Mouse (Mus musculus) retina, postnatal 7 days (tissue): ENCODE data around the gene Podn.
A peak's percentile ranks its signal among the peaks of the same experiment; 100 is the strongest.
"Not testable (repeated sequence)": the region's sequence is repeated elsewhere in the genome, so short reads cannot be mapped to it uniquely, and the experiment has no call there.

ENCODE experiments used
- DNase-seq: peaks from one replicate; pipeline ENCODE4 v3.0.0-alpha.2; 2012; ENCODE audit warnings: low read depth, low spot score

The Podn gene

GRCm38 (mm10) chr4:108079191-108079590, 17.1 kb downstream of the Podn start:
- not testable (repeated sequence) for DNase-seq

GRCm38 (mm10) chr4:108077224-108077955, 18.9 kb downstream of the Podn start:
- no peak for DNase-seq

- no peak for DNase-seq
Measured at GRCm38 (mm10) chr4:108074204-108074823, 21.9 kb downstream of the Podn start.

- DNase-seq: no peak
Measured at GRCm38 (mm10) chr4:108072086-108072485, 24.2 kb downstream of the Podn start.

- peak; percentile 84 for DNase-seq
Measured at GRCm38 (mm10) chr4:108071235-108071901, 24.9 kb downstream of the Podn start.

- no peak for DNase-seq
Measured at GRCm38 (mm10) chr4:108070723-108071122, 25.5 kb downstream of the Podn start.

- DNase-seq: no peak
Measured at GRCm38 (mm10) chr4:108070286-108070685, 26.0 kb downstream of the Podn start.

GRCm38 (mm10) chr4:108068081-108068480, 28.2 kb downstream of the Podn start:
- no peak for DNase-seq

- no peak for DNase-seq
Measured at GRCm38 (mm10) chr4:108067261-108067660, 29.0 kb downstream of the Podn start.

GRCm38 (mm10) chr4:108066569-108066968, 29.7 kb downstream of the Podn start:
- DNase-seq: no peak

GRCm38 (mm10) chr4:108065176-108065844, 30.9 kb downstream of the Podn start:
- no peak for DNase-seq

- no peak for DNase-seq
Measured at GRCm38 (mm10) chr4:108063616-108064015, 32.6 kb downstream of the Podn start.

- DNase-seq: no peak
Measured at GRCm38 (mm10) chr4:108062524-108062923, 33.7 kb downstream of the Podn start.

GRCm38 (mm10) chr4:108060774-108061173, 35.5 kb downstream of the Podn start:
- DNase-seq: no peak

- DNase-seq: no peak
Measured at GRCm38 (mm10) chr4:108059601-108060379, 36.5 kb downstream of the Podn start.

- DNase-seq: no peak
Measured at GRCm38 (mm10) chr4:108058166-108058565, 38.1 kb downstream of the Podn start.

- DNase-seq: no peak
Measured at GRCm38 (mm10) chr4:108057247-108057646, 39.0 kb downstream of the Podn start.

GRCm38 (mm10) chr4:108055873-108056272, 40.4 kb downstream of the Podn start:
- DNase-seq: no peak

GRCm38 (mm10) chr4:108052673-108053072, 43.6 kb downstream of the Podn start:
- no peak for DNase-seq

- no peak for DNase-seq
Measured at GRCm38 (mm10) chr4:108051687-108052274, 44.5 kb downstream of the Podn start.

- no peak for DNase-seq
Measured at GRCm38 (mm10) chr4:108046136-108046535, 50.1 kb downstream of the Podn start.
